Mouse (Mus musculus): ENCODE data around the gene Phactr2. TPM values are rescaled to one million over a fixed set of nuclear protein-coding genes. Genes with fewer than 3 reads are reported as not detected.
A peak's percentile ranks its signal among the peaks of the same experiment; 100 is the strongest.

Gene Phactr2
- total RNA-seq, 4 experiments from 2014 or later = 14.0 to 17.5 (median 16.3) TPM

- DNase-seq (ENCODE audit: low spot score in 2 of 2) = no peak
Observed at GRCm38 (mm10) chr10:13448283-13449045, 25.7 kb downstream of the Phactr2 start.

GRCm38 (mm10) chr10:13446791-13447249 lies 27.4 kb downstream of the Phactr2 start:
- peak in 1 of 2 experiments; percentile 18 for DNase-seq (ENCODE audit: low spot score in 2 of 2)

- no peak for DNase-seq (ENCODE audit: low spot score in 2 of 2)
Observed at GRCm38 (mm10) chr10:13444257-13444656, 30.0 kb downstream of the Phactr2 start.

- no peak for DNase-seq (ENCODE audit: low spot score in 2 of 2)
Observed at GRCm38 (mm10) chr10:13443647-13444046, 30.6 kb downstream of the Phactr2 start.

- no peak for DNase-seq (ENCODE audit: low spot score in 2 of 2)
Observed at GRCm38 (mm10) chr10:13440292-13440691, 33.9 kb downstream of the Phactr2 start.

GRCm38 (mm10) chr10:13438118-13438821 lies 35.9 kb downstream of the Phactr2 start:
- no peak for DNase-seq (ENCODE audit: low spot score in 2 of 2)

- no peak for DNase-seq (ENCODE audit: low spot score in 2 of 2)
Observed at GRCm38 (mm10) chr10:13437011-13437410, 37.2 kb downstream of the Phactr2 start.

- no peak for DNase-seq (ENCODE audit: low spot score in 2 of 2)
Observed at GRCm38 (mm10) chr10:13433016-13433415, 41.2 kb downstream of the Phactr2 start.

- DNase-seq (ENCODE audit: low spot score in 2 of 2) = no peak
Observed at GRCm38 (mm10) chr10:13431641-13432540, 42.3 kb downstream of the Phactr2 start.

- DNase-seq (ENCODE audit: low spot score in 2 of 2) = peak; percentile 21 to 31
Observed at GRCm38 (mm10) chr10:13429766-13430165, 44.4 kb downstream of the Phactr2 start.

GRCm38 (mm10) chr10:13429240-13429639 lies 45.0 kb downstream of the Phactr2 start:
- DNase-seq (ENCODE audit: low spot score in 2 of 2) = no peak

GRCm38 (mm10) chr10:13428536-13428935 lies 45.7 kb downstream of the Phactr2 start:
- DNase-seq (ENCODE audit: low spot score in 2 of 2) = no peak

- no peak for DNase-seq (ENCODE audit: low spot score in 2 of 2)
Observed at GRCm38 (mm10) chr10:13427599-13427998, 46.6 kb downstream of the Phactr2 start.

- peak; percentile 30 to 35 for DNase-seq (ENCODE audit: low spot score in 2 of 2)
Observed at GRCm38 (mm10) chr10:13425198-13425597, 49.0 kb downstream of the Phactr2 start.

- DNase-seq (ENCODE audit: low spot score in 2 of 2) = no peak
Observed at GRCm38 (mm10) chr10:13424508-13424907, 49.7 kb downstream of the Phactr2 start.

- no peak for DNase-seq (ENCODE audit: low spot score in 2 of 2)
Observed at GRCm38 (mm10) chr10:13424015-13424414, 50.2 kb downstream of the Phactr2 start.

- no peak for DNase-seq (ENCODE audit: low spot score in 2 of 2)
Observed at GRCm38 (mm10) chr10:13422121-13422520, 52.1 kb downstream of the Phactr2 start.

- DNase-seq (ENCODE audit: low spot score in 2 of 2) = no peak
Observed at GRCm38 (mm10) chr10:13419246-13419645, 55.0 kb downstream of the Phactr2 start.

- DNase-seq (ENCODE audit: low spot score in 2 of 2) = no peak
Observed at GRCm38 (mm10) chr10:13415489-13416104, 58.6 kb downstream of the Phactr2 start.

GRCm38 (mm10) chr10:13412202-13412923 lies 61.8 kb downstream of the Phactr2 start:
- peak; percentile 21 to 56 for DNase-seq (ENCODE audit: low spot score in 2 of 2)
